15 mouse cellular contexts compared by ENCODE assay signal in genomic region chr10:19031875-19032274, GRCm38 (mm10). TPM values are rescaled to one million over a fixed set of nuclear protein-coding genes. Genes with fewer than 3 reads are reported as not detected.
DNase-seq lines count a peak whose midpoint lies in the region; ATAC-seq and TF ChIP-seq lines count a peak whose summit lies in the region.
"Had no signal": no experiment of that assay in that cellular context is flagged by ENCODE, and none has a peak within 500 bp of the region (broad histone marks: within the 10 kb centered on the region; RNA-seq: fewer than 3 reads in every experiment).

No protein-coding gene starts in this region.

- peak; percentile 27 for DNase-seq in forebrain, postnatal 0 days
- no peak for DNase-seq in lung, postnatal 0 days (ENCODE audit: low spot score)
- DNase-seq: adrenal gland, adult 2 months; adrenal gland, postnatal 10 days; adrenal gland, postnatal 25 days; cerebellum, adult 11-12 months; cerebellum, adult 2 months; cerebellum, adult 9-10 months; cerebellum, postnatal 10 days; cerebellum, postnatal 25 days had no signal

- no peaks in the 10 kb centered on the region for H3K9me3 ChIP-seq in forebrain, embryonic 15.5 days
- no peaks in the 10 kb centered on the region for H3K9me3 ChIP-seq in forebrain, embryonic 13.5 days (replicated peaks)
- no peaks in the 10 kb centered on the region for H3K9me3 ChIP-seq in forebrain, postnatal 0 days (ENCODE audit: low read length)
- H3K9me3 ChIP-seq in forebrain, embryonic 12.5 days, result no peaks in the 10 kb centered on the region
- H3K9me3 ChIP-seq in lung, postnatal 0 days (ENCODE audit: low read length), result no peaks in the 10 kb centered on the region
- H3K9me3 ChIP-seq: embryonic facial prominence, embryonic 10.5 days; embryonic facial prominence, embryonic 12.5 days had no signal

- TF ChIP-seq EP300 in lung, postnatal 0 days (IDR thresholded peaks at IDR 0.05), result no peak

- H3K27me3 ChIP-seq in forebrain, embryonic 15.5 days, result no peaks in the 10 kb centered on the region
- no peaks in the 10 kb centered on the region for H3K27me3 ChIP-seq in forebrain, embryonic 13.5 days
- no peaks in the 10 kb centered on the region for H3K27me3 ChIP-seq in forebrain, postnatal 0 days (ENCODE audit: insufficient read depth, low read length)
- no peaks in the 10 kb centered on the region for H3K27me3 ChIP-seq in forebrain, embryonic 12.5 days
- H3K27me3 ChIP-seq in lung, postnatal 0 days (replicated peaks; ENCODE audit: insufficient read depth, low read length), result no peaks in the 10 kb centered on the region
- H3K27me3 ChIP-seq: embryonic facial prominence, embryonic 12.5 days had no signal

- H3K9ac ChIP-seq in forebrain, embryonic 15.5 days (replicated peaks), result no peak overlapping the region
- H3K9ac ChIP-seq in forebrain, embryonic 13.5 days, result no peak overlapping the region
- H3K9ac ChIP-seq in forebrain, postnatal 0 days, result no peak overlapping the region
- H3K9ac ChIP-seq in forebrain, embryonic 12.5 days, result no peak overlapping the region
- no peak overlapping the region for H3K9ac ChIP-seq in lung, postnatal 0 days (replicated peaks; ENCODE audit: low read depth)
- H3K9ac ChIP-seq: embryonic facial prominence, embryonic 12.5 days had no signal

- ATAC-seq in forebrain, embryonic 15.5 days (replicated peaks), result peak; percentile 67; the same call in 1 of the 2 replicates
- ATAC-seq in forebrain, embryonic 13.5 days, result no peak
- ATAC-seq in forebrain, postnatal 0 days, result peak; percentile 62; the same call in 1 of the 2 replicates
- ATAC-seq in forebrain, embryonic 12.5 days (ENCODE audit: low FRiP score), result no peak
- no peak for ATAC-seq in lung, postnatal 0 days

- H3K4me1 ChIP-seq in forebrain, embryonic 15.5 days, result peaks cover 3% of the 10 kb centered on the region; the same call in 1 of the 2 replicates
- H3K4me1 ChIP-seq in forebrain, embryonic 13.5 days, result no peaks in the 10 kb centered on the region
- H3K4me1 ChIP-seq in forebrain, postnatal 0 days (ENCODE audit: insufficient read depth), result no peaks in the 10 kb centered on the region
- H3K4me1 ChIP-seq in forebrain, embryonic 12.5 days, result no peaks in the 10 kb centered on the region
- 0 out of 2 replicates have a peak, but pooled peaks cover 3% of the 10 kb centered on the region for H3K4me1 ChIP-seq in lung, postnatal 0 days (ENCODE audit: insufficient read depth, low read depth, low read length)
- H3K4me1 ChIP-seq: embryonic facial prominence, embryonic 10.5 days; embryonic facial prominence, embryonic 12.5 days had no signal

- H3K36me3 ChIP-seq in forebrain, embryonic 15.5 days, result no peaks in the 10 kb centered on the region
- H3K36me3 ChIP-seq in forebrain, embryonic 13.5 days (ENCODE audit: poor library complexity, severe bottlenecking), result no peaks in the 10 kb centered on the region
- no peaks in the 10 kb centered on the region for H3K36me3 ChIP-seq in forebrain, postnatal 0 days (ENCODE audit: insufficient read depth)
- H3K36me3 ChIP-seq in forebrain, embryonic 12.5 days (replicated peaks), result no peaks in the 10 kb centered on the region
- H3K36me3 ChIP-seq in lung, postnatal 0 days (ENCODE audit: insufficient read depth, low read length), result no peaks in the 10 kb centered on the region
- H3K36me3 ChIP-seq: embryonic facial prominence, embryonic 10.5 days; embryonic facial prominence, embryonic 12.5 days had no signal

- H3K4me3 ChIP-seq in forebrain, embryonic 15.5 days, result no peak overlapping the region
- H3K4me3 ChIP-seq in forebrain, embryonic 13.5 days, result no peak overlapping the region
- H3K4me3 ChIP-seq in forebrain, postnatal 0 days (ENCODE audit: low read depth, low read length), result no peak overlapping the region
- H3K4me3 ChIP-seq in forebrain, embryonic 12.5 days (replicated peaks), result no peak overlapping the region
- H3K4me3 ChIP-seq in lung, postnatal 0 days (ENCODE audit: low read depth, low read length), result no peak overlapping the region
- H3K4me3 ChIP-seq: embryonic facial prominence, embryonic 10.5 days; embryonic facial prominence, embryonic 12.5 days had no signal

- H3K27ac ChIP-seq in forebrain, embryonic 15.5 days (replicated peaks), result no peak overlapping the region
- no peak overlapping the region for H3K27ac ChIP-seq in forebrain, embryonic 13.5 days
- no peak overlapping the region for H3K27ac ChIP-seq in forebrain, postnatal 0 days (ENCODE audit: low read depth, low read length)
- H3K27ac ChIP-seq in forebrain, embryonic 12.5 days, result no peak overlapping the region
- no peak overlapping the region for H3K27ac ChIP-seq in lung, postnatal 0 days (ENCODE audit: low read length)
- H3K27ac ChIP-seq: embryonic facial prominence, embryonic 10.5 days; embryonic facial prominence, embryonic 12.5 days had no signal

- no peak for TF ChIP-seq CTCF in forebrain, postnatal 0 days (IDR thresholded peaks at IDR 0.05; ENCODE audit: low read depth)
- no peak for TF ChIP-seq CTCF in lung, postnatal 0 days (IDR thresholded peaks at IDR 0.05)

- H3K4me2 ChIP-seq in forebrain, embryonic 15.5 days (replicated peaks), result no peak overlapping the region
- H3K4me2 ChIP-seq in forebrain, embryonic 13.5 days, result no peak overlapping the region
- no peak overlapping the region for H3K4me2 ChIP-seq in forebrain, postnatal 0 days (ENCODE audit: low read depth)
- H3K4me2 ChIP-seq in forebrain, embryonic 12.5 days, result no peak overlapping the region
- H3K4me2 ChIP-seq in lung, postnatal 0 days (replicated peaks; ENCODE audit: low read depth, low read length), result no peak overlapping the region
- H3K4me2 ChIP-seq: embryonic facial prominence, embryonic 12.5 days had no signal

RNA-seq across cellular contexts. Expression of gene Tnfaip3, which starts 16.4 kb away (rescaled TPM):
- polyA plus RNA-seq in forebrain, embryonic 15.5 days (2015; fragmentation: Nextera tagmentation; extraction: Ambion mirVana), result 2.2 TPM in 2 replicates
- polyA plus RNA-seq in forebrain, embryonic 13.5 days (2015; fragmentation: Nextera tagmentation; extraction: Ambion mirVana), result 1.3 TPM in 2 replicates
- 3.3 and 3.5 TPM in 2 replicates for total RNA-seq in forebrain, postnatal 0 days (2014; rRNA removed)
- 1.0 and 1.2 TPM in 2 replicates for polyA plus RNA-seq in forebrain, postnatal 0 days (2015; fragmentation: Nextera tagmentation; extraction: Ambion mirVana)
- 0.92 and 1.5 TPM in 2 replicates for polyA plus RNA-seq in forebrain, embryonic 12.5 days (2016; fragmentation: Nextera tagmentation; extraction: Ambion mirVana)
- 4.9 and 9.5 TPM in 2 replicates for polyA plus RNA-seq in lung, postnatal 0 days (2015; fragmentation: Nextera tagmentation; extraction: Ambion mirVana)

Comparison
In these comparisons a context has a peak if more than half of its experiments do, and no peak if none do; other contexts are left out.
1. ATAC-seq: peak in forebrain, embryonic 15.5 days (single experiment) and forebrain, postnatal 0 days (single experiment); none in forebrain, embryonic 13.5 days (single experiment), forebrain, embryonic 12.5 days (single experiment) and lung, postnatal 0 days (single experiment).